Mouse (Mus musculus) heart, postnatal 0 days (tissue): ENCODE data around the gene Ggt5.

Experiments used
- CTCF ChIP-seq: IDR thresholded peaks from 2 replicates; pipeline ENCODE4 v1.5.1; 2016; ENCODE audit warnings: antibody characterized with exemption, control low read depth, low read depth
- EP300 ChIP-seq: IDR thresholded peaks from 2 replicates; pipeline ENCODE4 v1.6.1; 2016; ENCODE audit warnings: antibody characterized with exemption, low read depth

GRCm38 (mm10) chr10:75649406-75649995 lies 60.4 kb downstream of the Ggt5 start:
- TF ChIP-seq CTCF, result no peak
- no peak for TF ChIP-seq EP300
